Mouse (Mus musculus): ENCODE data around the gene Terb2. TPM values are rescaled to one million over a fixed set of nuclear protein-coding genes. Genes with fewer than 3 reads are reported as not detected.
"Not testable (repeated sequence)": the region's sequence is repeated elsewhere in the genome, so short reads cannot be mapped to it uniquely, and the experiment has no call there.

Gene Terb2
- polyA plus RNA-seq, 1 experiment from 2014 or later, result not detected

GRCm38 (mm10) chr2:122217075-122217474 lies 31.0 kb downstream of the Terb2 start:
- not testable (repeated sequence) for H3K9me3 ChIP-seq (ENCODE audit: control insufficient read depth, low read length); H3K4me2 ChIP-seq (ENCODE audit: low read depth, low read length); H3K27me3 ChIP-seq (ENCODE audit: control insufficient read depth, insufficient read depth, low read depth, low read length); H3K4me1 ChIP-seq (replicated peaks; ENCODE audit: control insufficient read depth, insufficient read depth, low read length); ATAC-seq (ENCODE audit: low read depth); H3K36me3 ChIP-seq (ENCODE audit: control insufficient read depth, insufficient read depth, low read length); H3K27ac ChIP-seq (ENCODE audit: low read length); H3K4me3 ChIP-seq (ENCODE audit: low read length); H3K9ac ChIP-seq (ENCODE audit: low read length)
- WGBS, result 90% methylated on average over 4 of the region's 4 CpGs

- Histone ChIP-seq H3K9ac (ENCODE audit: low read length) (no peak overlapping the region), H3K4me1 (replicated peaks; ENCODE audit: control insufficient read depth, insufficient read depth, low read length) (no peaks in the 10 kb centered on the region), H3K36me3 (ENCODE audit: control insufficient read depth, insufficient read depth, low read length) (no peaks in the 10 kb centered on the region), H3K9me3 (ENCODE audit: control insufficient read depth, low read length) (no peaks in the 10 kb centered on the region), H3K4me2 (ENCODE audit: low read depth, low read length) (no peak overlapping the region), H3K27ac (ENCODE audit: low read length) (no peak overlapping the region), H3K27me3 (ENCODE audit: control insufficient read depth, insufficient read depth, low read depth, low read length) (no peaks in the 10 kb centered on the region), H3K4me3 (ENCODE audit: low read length) (no peak overlapping the region)
- WGBS, result 66% methylated on average over 2 of the region's 2 CpGs
- no peak for ATAC-seq (ENCODE audit: low read depth)
Observed at GRCm38 (mm10) chr2:122218234-122218633, 32.2 kb downstream of the Terb2 start.

GRCm38 (mm10) chr2:122221378-122221777 lies 35.3 kb downstream of the Terb2 start:
- ATAC-seq (ENCODE audit: low read depth), result no peak
- Histone ChIP-seq H3K36me3 (ENCODE audit: control insufficient read depth, insufficient read depth, low read length) (no peaks in the 10 kb centered on the region), H3K27me3 (ENCODE audit: control insufficient read depth, insufficient read depth, low read depth, low read length) (no peaks in the 10 kb centered on the region), H3K4me3 (ENCODE audit: low read length) (no peak overlapping the region), H3K4me2 (ENCODE audit: low read depth, low read length) (no peak overlapping the region), H3K27ac (ENCODE audit: low read length) (no peak overlapping the region), H3K4me1 (replicated peaks; ENCODE audit: control insufficient read depth, insufficient read depth, low read length) (no peaks in the 10 kb centered on the region), H3K9me3 (ENCODE audit: control insufficient read depth, low read length) (no peaks in the 10 kb centered on the region), H3K9ac (ENCODE audit: low read length) (no peak overlapping the region)
- WGBS, result 17% methylated on average over 4 of the region's 4 CpGs

GRCm38 (mm10) chr2:122221798-122222197 lies 35.7 kb downstream of the Terb2 start:
- no peak overlapping the region for H3K27ac ChIP-seq (ENCODE audit: low read length)
- no peak overlapping the region for H3K9ac ChIP-seq (ENCODE audit: low read length)
- H3K4me1 ChIP-seq (replicated peaks; ENCODE audit: control insufficient read depth, insufficient read depth, low read length), result no peaks in the 10 kb centered on the region
- no peak for ATAC-seq (ENCODE audit: low read depth)
- H3K36me3 ChIP-seq (ENCODE audit: control insufficient read depth, insufficient read depth, low read length), result no peaks in the 10 kb centered on the region
- H3K4me2 ChIP-seq (ENCODE audit: low read depth, low read length), result no peak overlapping the region
- no peaks in the 10 kb centered on the region for H3K27me3 ChIP-seq (ENCODE audit: control insufficient read depth, insufficient read depth, low read depth, low read length)
- WGBS, result 18% methylated on average over 5 of the region's 5 CpGs
- no peaks in the 10 kb centered on the region for H3K9me3 ChIP-seq (ENCODE audit: control insufficient read depth, low read length)
- no peak overlapping the region for H3K4me3 ChIP-seq (ENCODE audit: low read length)

GRCm38 (mm10) chr2:122222272-122222671 lies 36.2 kb downstream of the Terb2 start:
- Histone ChIP-seq H3K27me3 (ENCODE audit: control insufficient read depth, insufficient read depth, low read depth, low read length) (no peaks in the 10 kb centered on the region), H3K36me3 (ENCODE audit: control insufficient read depth, insufficient read depth, low read length) (no peaks in the 10 kb centered on the region), H3K4me1 (replicated peaks; ENCODE audit: control insufficient read depth, insufficient read depth, low read length) (no peaks in the 10 kb centered on the region), H3K4me2 (ENCODE audit: low read depth, low read length) (no peak overlapping the region), H3K4me3 (ENCODE audit: low read length) (no peak overlapping the region), H3K27ac (ENCODE audit: low read length) (no peak overlapping the region), H3K9me3 (ENCODE audit: control insufficient read depth, low read length) (no peaks in the 10 kb centered on the region), H3K9ac (ENCODE audit: low read length) (no peak overlapping the region)
- ATAC-seq (ENCODE audit: low read depth), result no peak
- 63% methylated on average over 5 of the region's 5 CpGs for WGBS

- Histone ChIP-seq H3K9me3 (ENCODE audit: control insufficient read depth, low read length) (no peaks in the 10 kb centered on the region), H3K4me1 (replicated peaks; ENCODE audit: control insufficient read depth, insufficient read depth, low read length) (no peaks in the 10 kb centered on the region), H3K4me2 (ENCODE audit: low read depth, low read length) (no peak overlapping the region), H3K36me3 (ENCODE audit: control insufficient read depth, insufficient read depth, low read length) (no peaks in the 10 kb centered on the region), H3K9ac (ENCODE audit: low read length) (no peak overlapping the region), H3K27me3 (ENCODE audit: control insufficient read depth, insufficient read depth, low read depth, low read length) (no peaks in the 10 kb centered on the region), H3K4me3 (ENCODE audit: low read length) (no peak overlapping the region), H3K27ac (ENCODE audit: low read length) (no peak overlapping the region)
- ATAC-seq (ENCODE audit: low read depth), result no peak
Observed at GRCm38 (mm10) chr2:122223654-122224053, 37.6 kb downstream of the Terb2 start.

- no peak overlapping the region for H3K9ac ChIP-seq (ENCODE audit: low read length)
- 80% methylated on average over 6 of the region's 6 CpGs for WGBS
- H3K9me3 ChIP-seq (ENCODE audit: control insufficient read depth, low read length), result no peaks in the 10 kb centered on the region
- H3K27me3 ChIP-seq (ENCODE audit: control insufficient read depth, insufficient read depth, low read depth, low read length), result no peaks in the 10 kb centered on the region
- ATAC-seq (ENCODE audit: low read depth), result no peak
- no peaks in the 10 kb centered on the region for H3K36me3 ChIP-seq (ENCODE audit: control insufficient read depth, insufficient read depth, low read length)
- H3K4me1 ChIP-seq (replicated peaks; ENCODE audit: control insufficient read depth, insufficient read depth, low read length), result peaks cover 6% of the 10 kb centered on the region
- H3K4me3 ChIP-seq (ENCODE audit: low read length), result no peak overlapping the region
- H3K27ac ChIP-seq (ENCODE audit: low read length), result no peak overlapping the region
- H3K4me2 ChIP-seq (ENCODE audit: low read depth, low read length), result no peak overlapping the region
Observed at GRCm38 (mm10) chr2:122230395-122230794, 44.3 kb downstream of the Terb2 start.

GRCm38 (mm10) chr2:122231616-122232015 lies 45.5 kb downstream of the Terb2 start:
- H3K4me1 ChIP-seq (replicated peaks; ENCODE audit: control insufficient read depth, insufficient read depth, low read length), result peaks cover 6% of the 10 kb centered on the region
- WGBS, result 78% methylated on average over 9 of the region's 9 CpGs

GRCm38 (mm10) chr2:122233341-122233740 lies 47.3 kb downstream of the Terb2 start:
- WGBS, result 55% methylated on average over 5 of the region's 5 CpGs
- no peak for ATAC-seq (ENCODE audit: low read depth)
- Histone ChIP-seq H3K36me3 (ENCODE audit: control insufficient read depth, insufficient read depth, low read length) (no peaks in the 10 kb centered on the region), H3K4me1 (replicated peaks; ENCODE audit: control insufficient read depth, insufficient read depth, low read length) (peaks cover 6% of the 10 kb centered on the region), H3K27me3 (ENCODE audit: control insufficient read depth, insufficient read depth, low read depth, low read length) (no peaks in the 10 kb centered on the region), H3K4me3 (ENCODE audit: low read length) (no peak overlapping the region), H3K9ac (ENCODE audit: low read length) (no peak overlapping the region), H3K9me3 (ENCODE audit: control insufficient read depth, low read length) (no peaks in the 10 kb centered on the region), H3K4me2 (ENCODE audit: low read depth, low read length) (no peak overlapping the region), H3K27ac (ENCODE audit: low read length) (no peak overlapping the region)

More at GRCm38 (mm10) chr2:122231616-122232015, 45.5 kb downstream of the Terb2 start:
- H3K27me3 ChIP-seq (ENCODE audit: control insufficient read depth, insufficient read depth, low read depth, low read length), result no peaks in the 10 kb centered on the region
- no peak overlapping the region for H3K9ac ChIP-seq (ENCODE audit: low read length)
- no peak overlapping the region for H3K27ac ChIP-seq (ENCODE audit: low read length)
- no peak for ATAC-seq (ENCODE audit: low read depth)
- H3K4me2 ChIP-seq (ENCODE audit: low read depth, low read length), result no peak overlapping the region
- H3K4me3 ChIP-seq (ENCODE audit: low read length), result no peak overlapping the region
- no peaks in the 10 kb centered on the region for H3K36me3 ChIP-seq (ENCODE audit: control insufficient read depth, insufficient read depth, low read length)
- no peaks in the 10 kb centered on the region for H3K9me3 ChIP-seq (ENCODE audit: control insufficient read depth, low read length)
